Mouse (Mus musculus) neural tube, embryonic 12.5 days (tissue): ENCODE measurements at regions not wholly inside any gene's neighbourhood (a gene's known extent, or its start where the extent isn't known, plus 50 kb on each side); places are given as distances from the start of the nearest gene placed in this dataset.
A peak's percentile ranks its signal among the peaks of the same experiment; 100 is the strongest.

Source experiments
- ATAC-seq: fragments of 200-750 bp; cut with Nextera tagmentation; 2 replicates; pipeline ENCODE4 v1.8.0; 2017; ENCODE audit warnings: low read depth, mild to moderate bottlenecking, moderate TSS enrichment, moderate library complexity; ENCODE audit not compliant: low FRiP score
- H3K27ac ChIP-seq: fragments of 300-500 bp; sonication (generic); 2 replicates; pipeline ENCODE4 v1.5.1; 2016
- H3K27me3 ChIP-seq: fragments of 300-500 bp; sonication (generic); replicated peaks from 2 replicates; pipeline ENCODE4 v1.6.1; 2016; ENCODE audit warnings: mild to moderate bottlenecking
- H3K36me3 ChIP-seq: fragments of 300-500 bp; sonication (generic); 2 replicates; pipeline ENCODE4 v1.6.1; 2016; ENCODE audit warnings: mild to moderate bottlenecking
- H3K4me1 ChIP-seq: fragments of 300-500 bp; sonication (generic); 2 replicates; pipeline ENCODE4 v1.6.1; 2016
- H3K4me2 ChIP-seq: fragments of 300-500 bp; sonication (generic); replicated peaks from 2 replicates; pipeline ENCODE4 v1.6.1; 2016; ENCODE audit warnings: mild to moderate bottlenecking
- H3K4me3 ChIP-seq: fragments of 300-500 bp; sonication (generic); 2 replicates; pipeline ENCODE4 v1.5.1; 2016
- H3K9ac ChIP-seq: fragments of 300-500 bp; sonication (generic); 2 replicates; pipeline ENCODE4 v1.6.1; 2016; ENCODE audit warnings: mild to moderate bottlenecking
- H3K9me3 ChIP-seq: fragments of 300-500 bp; sonication (generic); 2 replicates; pipeline ENCODE4 v1.6.1; 2016; ENCODE audit warnings: mild to moderate bottlenecking
- WGBS: fragments of 180-500 bp; shearing (Covaris S2); methylation state at CpG from one replicate; pipeline ENCODE4 v1.1.7; 2016; 5-methylcytosine and 5-hydroxymethylcytosine counted together

- Histone ChIP-seq H3K9me3 (no peaks in the 10 kb centered on the region), H3K4me3 (no peak overlapping the region), H3K4me1 (no peaks in the 10 kb centered on the region), H3K4me2 (no peak overlapping the region), H3K9ac (no peak overlapping the region), H3K27me3 (no peaks in the 10 kb centered on the region), H3K27ac (no peak overlapping the region), H3K36me3 (no peaks in the 10 kb centered on the region)
- WGBS = 93% methylated on average over 3 of the region's 3 CpGs
- ATAC-seq = no peak
Measured at GRCm38 (mm10) chr16:70621750-70622149, 308.0 kb downstream of the Gbe1 start.

DNA sequence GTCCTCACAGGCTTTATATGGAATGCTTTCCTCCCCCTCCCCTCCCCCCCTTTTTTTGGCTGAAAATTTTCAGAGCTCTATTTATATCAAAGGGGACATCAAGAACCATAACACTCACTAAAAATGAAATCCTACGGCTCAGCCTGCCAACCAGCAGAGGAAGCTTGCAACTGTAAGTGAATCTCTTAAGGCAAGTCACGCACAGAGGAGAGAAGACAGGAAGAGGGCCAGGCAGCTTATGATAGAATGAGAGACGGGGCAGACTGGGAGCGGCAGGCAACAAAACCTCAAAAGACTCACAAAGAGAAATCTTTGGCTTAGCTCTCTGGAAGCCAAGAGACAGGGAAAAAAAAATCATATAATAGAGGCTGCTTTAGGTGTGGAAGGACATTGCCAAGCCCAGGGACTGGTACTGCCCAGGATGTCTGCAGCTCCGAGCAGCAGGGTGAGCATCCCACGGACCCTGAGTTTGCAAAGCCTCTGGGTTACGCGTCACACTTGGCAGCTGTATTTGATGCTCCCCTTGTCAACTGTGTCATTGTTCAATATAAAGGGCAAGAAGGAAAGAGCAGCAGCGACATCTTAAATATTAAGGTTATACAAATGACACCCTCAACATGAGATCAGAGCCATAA, 330.0 kb downstream of the Gbe1 start:
- 86% methylated on average over 9 of the region's 9 CpGs for WGBS
- ATAC-seq = no peak
- no peaks in the 10 kb centered on the region for H3K27me3 ChIP-seq

DNA sequence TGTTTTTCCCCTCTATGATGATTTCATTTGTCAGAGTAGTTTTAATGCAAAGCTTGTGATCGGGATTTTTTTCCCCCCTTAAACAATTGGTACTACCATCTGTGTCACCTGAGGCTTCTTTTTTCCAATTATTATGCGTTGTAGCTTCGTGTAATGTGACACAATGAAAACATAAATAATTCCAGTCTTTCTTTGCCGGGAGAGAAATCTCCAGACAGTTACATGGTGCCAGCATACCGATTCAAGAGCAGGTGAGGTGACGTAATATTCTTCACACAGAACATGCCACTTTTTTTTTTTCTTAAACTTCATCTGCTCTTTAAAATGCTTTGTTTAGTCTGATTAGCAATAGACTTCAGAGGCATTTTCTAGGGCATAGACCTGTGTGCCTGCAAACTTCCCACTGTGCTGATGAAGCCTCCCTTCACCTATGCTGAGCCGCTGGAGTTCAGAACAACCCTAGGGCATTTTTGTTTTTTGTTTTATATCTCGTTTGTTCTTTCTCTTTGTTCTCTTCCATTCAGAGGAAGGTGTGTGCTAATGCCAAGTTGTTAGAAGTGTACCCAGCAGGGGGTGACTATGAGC, 331.0 kb downstream of the Gbe1 start:
- no peak overlapping the region for H3K4me2 ChIP-seq
- WGBS = 63% methylated on average over 8 of the region's 8 CpGs
- H3K36me3 ChIP-seq = no peaks in the 10 kb centered on the region
- H3K27ac ChIP-seq = no peak overlapping the region
- no peak overlapping the region for H3K4me3 ChIP-seq
- H3K9me3 ChIP-seq = no peaks in the 10 kb centered on the region
- no peaks in the 10 kb centered on the region for H3K4me1 ChIP-seq
- H3K9ac ChIP-seq = no peak overlapping the region
- no peak for ATAC-seq
- H3K27me3 ChIP-seq = no peaks in the 10 kb centered on the region

More for the DNA sequence above, 330.0 kb downstream of the Gbe1 start:
- Histone ChIP-seq H3K27ac (no peak overlapping the region), H3K9me3 (no peaks in the 10 kb centered on the region), H3K9ac (no peak overlapping the region), H3K4me1 (no peaks in the 10 kb centered on the region), H3K36me3 (no peaks in the 10 kb centered on the region), H3K4me2 (no peak overlapping the region), H3K4me3 (no peak overlapping the region)

- H3K9ac ChIP-seq = no peak overlapping the region
- no peaks in the 10 kb centered on the region for H3K27me3 ChIP-seq
- no peak overlapping the region for H3K4me2 ChIP-seq
- no peak overlapping the region for H3K27ac ChIP-seq
- H3K9me3 ChIP-seq = no peaks in the 10 kb centered on the region
- ATAC-seq = no peak
- WGBS = 76% methylated on average over 6 of the region's 6 CpGs
- H3K4me3 ChIP-seq = no peak overlapping the region
- H3K36me3 ChIP-seq = no peaks in the 10 kb centered on the region
- no peaks in the 10 kb centered on the region for H3K4me1 ChIP-seq
Measured at GRCm38 (mm10) chr16:70654429-70655081, 340.8 kb downstream of the Gbe1 start.

GRCm38 (mm10) chr16:70689826-70690225, 376.1 kb downstream of the Gbe1 start:
- H3K9ac ChIP-seq = no peak overlapping the region
- H3K4me3 ChIP-seq = no peak overlapping the region
- WGBS = 82% methylated on average over 6 of the region's 6 CpGs
- H3K27me3 ChIP-seq = no peaks in the 10 kb centered on the region
- no peaks in the 10 kb centered on the region for H3K36me3 ChIP-seq
- no peaks in the 10 kb centered on the region for H3K9me3 ChIP-seq
- H3K27ac ChIP-seq = no peak overlapping the region
- H3K4me1 ChIP-seq = no peaks in the 10 kb centered on the region
- no peak overlapping the region for H3K4me2 ChIP-seq
- ATAC-seq = no peak

DNA sequence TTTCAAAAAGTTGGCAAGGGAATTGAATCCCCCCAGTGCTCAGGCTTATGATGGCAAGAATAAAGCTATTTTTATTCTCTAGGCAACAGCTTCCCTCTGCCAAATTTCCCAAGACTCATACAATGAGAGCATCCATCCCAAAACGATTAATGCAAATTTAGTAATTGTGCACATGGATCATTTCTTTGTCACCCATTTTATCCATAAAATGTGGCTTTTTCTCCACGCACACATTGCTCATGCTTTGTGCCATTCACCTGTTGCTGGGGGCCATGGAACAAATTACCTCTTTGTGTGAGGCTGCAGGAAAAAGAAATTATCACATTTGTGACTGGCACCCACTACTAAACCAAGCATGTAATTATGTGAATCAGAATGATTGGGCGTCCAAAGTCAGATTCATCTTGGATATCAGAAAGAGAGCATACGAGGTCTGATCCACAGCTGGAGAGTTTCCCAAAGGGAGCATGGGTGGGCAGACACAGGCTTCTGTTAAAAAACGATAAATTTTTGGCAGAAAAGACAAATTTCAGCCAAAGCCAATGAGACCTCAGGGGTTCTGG, 411.1 kb downstream of the Gbe1 start:
- H3K9ac ChIP-seq = no peak overlapping the region
- H3K4me1 ChIP-seq = no peaks in the 10 kb centered on the region
- H3K4me3 ChIP-seq = no peak overlapping the region
- H3K27me3 ChIP-seq = no peaks in the 10 kb centered on the region
- no peak overlapping the region for H3K27ac ChIP-seq
- 42% methylated on average over 5 of the region's 5 CpGs for WGBS
- H3K9me3 ChIP-seq = no peaks in the 10 kb centered on the region
- H3K36me3 ChIP-seq = no peaks in the 10 kb centered on the region
- ATAC-seq = peak; percentile 74; the same call in 1 of the 2 replicates
- no peak overlapping the region for H3K4me2 ChIP-seq

DNA sequence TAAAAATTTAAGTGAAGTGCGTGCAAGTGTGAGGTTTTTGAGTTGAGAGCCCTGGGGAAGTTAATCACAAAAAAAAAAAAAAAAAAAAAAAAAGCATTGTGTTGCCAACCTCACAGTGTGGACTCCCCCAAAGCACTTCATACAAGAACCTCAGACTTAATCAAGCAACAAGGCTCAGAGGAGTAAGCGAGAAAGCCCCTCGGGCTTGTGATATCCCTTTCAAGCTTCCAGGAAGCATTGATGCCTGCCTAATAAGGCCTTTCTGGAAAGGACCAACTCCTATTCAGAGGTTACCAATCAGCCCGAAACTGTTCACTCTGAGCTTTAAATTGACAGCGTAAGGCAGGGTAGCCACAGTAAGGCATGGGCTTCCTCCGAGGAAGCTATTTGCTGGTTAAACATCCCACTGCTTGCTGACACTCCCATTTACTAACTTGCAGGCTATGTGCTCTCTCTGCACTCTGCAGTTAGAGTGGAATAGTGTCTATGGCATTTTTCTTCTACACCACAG, 411.6 kb downstream of the Gbe1 start:
- no peak overlapping the region for H3K9ac ChIP-seq
- peak; percentile 48; the same call in 1 of the 2 replicates for ATAC-seq
- no peak overlapping the region for H3K4me2 ChIP-seq
- no peaks in the 10 kb centered on the region for H3K36me3 ChIP-seq
- H3K9me3 ChIP-seq = no peaks in the 10 kb centered on the region
- no peak overlapping the region for H3K27ac ChIP-seq
- no peaks in the 10 kb centered on the region for H3K4me1 ChIP-seq
- no peaks in the 10 kb centered on the region for H3K27me3 ChIP-seq
- 33% methylated on average over 6 of the region's 6 CpGs for WGBS
- no peak overlapping the region for H3K4me3 ChIP-seq

DNA sequence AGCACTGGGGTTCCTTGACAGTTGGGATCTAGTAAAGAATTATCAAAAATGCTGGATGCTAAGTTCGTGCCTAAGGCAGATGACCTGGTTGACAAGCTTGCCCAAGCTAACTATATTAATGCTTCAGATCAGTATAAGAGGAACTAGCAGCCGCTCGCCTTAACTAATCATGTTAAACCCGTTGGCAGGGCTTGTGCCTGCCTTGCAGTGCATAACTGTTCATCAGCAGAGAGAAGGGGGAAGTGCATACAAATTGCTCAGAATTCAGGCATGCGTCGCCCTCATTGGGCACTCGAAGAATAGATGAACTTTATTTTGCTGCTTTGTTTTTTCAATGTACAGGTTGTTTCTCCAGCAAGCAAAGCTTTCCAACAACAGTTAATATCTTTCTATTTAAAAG, 419.3 kb downstream of the Gbe1 start:
- no peak overlapping the region for H3K4me2 ChIP-seq
- 91% methylated on average over 7 of the region's 7 CpGs for WGBS
- no peak for ATAC-seq
- no peak overlapping the region for H3K4me3 ChIP-seq
- H3K27ac ChIP-seq = no peak overlapping the region
- H3K36me3 ChIP-seq = no peaks in the 10 kb centered on the region
- no peak overlapping the region for H3K9ac ChIP-seq
- H3K27me3 ChIP-seq = no peaks in the 10 kb centered on the region
- no peaks in the 10 kb centered on the region for H3K9me3 ChIP-seq
- no peaks in the 10 kb centered on the region for H3K4me1 ChIP-seq

DNA sequence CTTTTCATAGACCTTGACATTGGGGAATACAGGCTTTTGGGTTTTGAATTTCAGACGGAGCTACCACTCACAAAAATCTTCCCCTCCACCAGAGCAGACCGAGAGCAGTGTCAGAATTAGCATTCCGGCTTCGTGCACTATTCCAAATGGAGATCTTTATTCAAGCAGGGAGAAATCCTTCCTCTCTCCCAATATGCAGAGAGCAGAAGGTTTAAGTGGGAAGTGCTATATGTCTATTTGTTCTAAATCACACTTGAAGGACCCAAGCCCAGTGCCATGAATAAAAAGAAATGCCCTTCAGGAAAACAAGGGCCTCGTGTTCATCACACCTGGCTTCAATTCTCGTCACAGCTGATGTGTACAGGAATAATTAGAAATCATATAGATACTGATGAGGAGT, 426.3 kb downstream of the Gbe1 start:
- H3K4me3 ChIP-seq = no peak overlapping the region
- no peaks in the 10 kb centered on the region for H3K27me3 ChIP-seq
- no peak overlapping the region for H3K9ac ChIP-seq
- H3K36me3 ChIP-seq = no peaks in the 10 kb centered on the region
- no peaks in the 10 kb centered on the region for H3K4me1 ChIP-seq
- 80% methylated on average over 6 of the region's 6 CpGs for WGBS
- H3K9me3 ChIP-seq = no peaks in the 10 kb centered on the region
- no peak for ATAC-seq
- H3K27ac ChIP-seq = no peak overlapping the region
- no peak overlapping the region for H3K4me2 ChIP-seq

DNA sequence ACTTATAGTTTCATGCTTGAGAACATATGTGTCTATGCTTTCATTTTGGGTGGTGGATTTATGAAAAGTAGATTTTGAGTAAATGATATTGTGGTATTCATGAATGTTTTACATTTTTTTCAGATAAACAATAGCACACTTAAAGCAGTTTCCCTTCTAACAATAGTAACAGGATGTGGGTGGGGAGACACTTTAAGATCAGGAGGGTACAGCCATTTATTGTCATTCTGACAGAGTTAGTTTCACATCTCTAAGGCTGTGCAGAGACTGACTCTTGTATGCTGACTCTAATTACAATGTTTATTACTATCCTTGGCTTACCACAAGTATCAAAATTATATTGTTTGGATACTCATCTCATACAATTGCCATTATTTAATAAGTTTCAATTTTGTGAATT, 440.5 kb downstream of the Gbe1 start:
- no peak for ATAC-seq
- Histone ChIP-seq H3K4me2 (no peak overlapping the region), H3K4me3 (no peak overlapping the region), H3K4me1 (no peaks in the 10 kb centered on the region), H3K9me3 (no peaks in the 10 kb centered on the region), H3K9ac (no peak overlapping the region), H3K27ac (no peak overlapping the region), H3K27me3 (no peaks in the 10 kb centered on the region), H3K36me3 (no peaks in the 10 kb centered on the region)

DNA sequence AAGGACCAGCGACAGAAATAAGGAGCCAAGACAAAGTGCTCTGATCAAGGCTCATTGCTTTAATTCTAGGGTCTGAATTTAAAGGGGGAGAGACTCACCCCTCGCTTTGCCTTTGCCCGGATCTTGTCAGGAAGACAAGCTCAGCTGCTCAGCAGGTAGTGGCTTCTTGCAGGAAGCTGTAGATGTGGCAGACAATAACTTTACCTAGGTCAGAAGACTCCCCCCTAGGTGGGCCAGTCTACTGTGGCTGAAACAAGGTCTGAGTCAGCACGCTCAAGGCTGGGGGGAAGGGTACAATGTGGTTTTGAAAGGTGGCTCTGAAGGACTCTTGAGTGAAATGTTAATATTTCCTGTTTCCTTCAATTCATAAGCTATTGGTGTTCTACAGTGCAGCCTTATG, 484.3 kb downstream of the Gbe1 start:
- H3K36me3 ChIP-seq = no peaks in the 10 kb centered on the region
- WGBS = 77% methylated on average over 4 of the region's 4 CpGs
- no peak overlapping the region for H3K9ac ChIP-seq
- no peak for ATAC-seq
- no peaks in the 10 kb centered on the region for H3K9me3 ChIP-seq
- no peak overlapping the region for H3K4me2 ChIP-seq
- no peak overlapping the region for H3K4me3 ChIP-seq
- no peaks in the 10 kb centered on the region for H3K4me1 ChIP-seq
- H3K27ac ChIP-seq = no peak overlapping the region
- H3K27me3 ChIP-seq = no peaks in the 10 kb centered on the region

DNA sequence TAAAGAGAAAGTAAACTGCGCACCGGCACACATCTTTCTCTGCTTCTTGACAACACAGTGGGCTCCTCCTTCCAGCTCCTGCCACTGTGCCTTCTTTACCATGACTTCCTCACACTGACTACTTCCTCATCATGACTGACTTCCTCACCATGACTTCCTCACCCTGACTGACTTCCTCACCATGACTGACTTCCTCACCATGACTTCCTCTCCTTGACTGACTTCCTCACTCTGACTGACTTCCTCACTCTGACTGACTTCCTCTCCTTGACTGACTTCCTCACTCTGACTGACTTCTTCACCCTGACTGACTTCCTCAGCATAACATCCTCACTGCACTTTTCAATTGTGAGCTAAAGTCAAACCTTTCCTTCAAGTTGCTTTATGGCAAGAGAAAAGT, 489.8 kb downstream of the Gbe1 start:
- Histone ChIP-seq H3K36me3 (no peaks in the 10 kb centered on the region), H3K27ac (no peak overlapping the region), H3K4me2 (no peak overlapping the region), H3K9me3 (no peaks in the 10 kb centered on the region), H3K4me3 (no peak overlapping the region), H3K9ac (no peak overlapping the region), H3K4me1 (no peaks in the 10 kb centered on the region), H3K27me3 (no peaks in the 10 kb centered on the region)
- ATAC-seq = no peak
- 88% methylated on average over 2 of the region's 2 CpGs for WGBS
